Mouse (Mus musculus): ENCODE data around the gene Abca4.

DNA sequence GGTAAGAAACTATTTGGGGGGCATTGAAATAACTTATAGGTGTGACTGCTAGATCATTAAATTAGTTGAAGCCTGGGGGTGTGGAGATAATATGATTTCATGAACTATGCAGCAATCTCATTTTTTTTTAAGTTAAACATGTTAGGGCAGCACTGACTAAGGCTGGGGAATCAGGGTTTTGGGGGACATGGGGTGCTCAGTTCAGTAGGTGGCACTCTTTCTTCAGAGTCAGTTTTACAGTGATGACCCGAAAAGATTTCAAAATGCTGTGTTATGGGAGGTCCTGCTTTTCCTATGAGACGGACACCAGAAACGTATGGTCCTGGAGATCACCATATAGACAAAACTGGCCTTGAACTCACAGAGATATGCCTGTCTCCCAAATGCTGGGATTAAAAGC is 99.2 kb downstream of the Abca4 start:
- TF ChIP-seq TCF12 (IDR thresholded peaks at IDR 0.05; ENCODE audit: insufficient read depth, poor library complexity, severe bottlenecking) = no peak
- TF ChIP-seq POLR2A (IDR thresholded peaks at IDR 0.05; ENCODE audit: insufficient read length, low read depth) = no peak
- TF ChIP-seq USF1 (IDR thresholded peaks at IDR 0.05; ENCODE audit: low read depth) = no peak
- no peak for TF ChIP-seq E2F4 (IDR thresholded peaks at IDR 0.05; ENCODE audit: insufficient read depth)

Data from myocyte (in vitro differentiated cells).